Mouse (Mus musculus) embryonic fibroblast, embryonic 13.5 days (primary cell): Measurements from ENCODE around the gene Pheta1. TPM values are rescaled to one million over a fixed set of nuclear protein-coding genes. Genes with fewer than 3 reads are reported as not detected.
"Not testable (repeated sequence)": the region's sequence is repeated elsewhere in the genome, so short reads cannot be mapped to it uniquely, and the experiment has no call there.

ENCODE experiments used
- H3K27ac ChIP-seq: 2 replicates; pipeline ENCODE4 v1.5.1; 2012; ENCODE audit warnings: low read length, control low read depth, inconsistent platforms; ENCODE audit not compliant: insufficient read depth
- H3K4me1 ChIP-seq: 2 replicates; pipeline ENCODE4 v1.6.1; 2011; ENCODE audit warnings: low read length; ENCODE audit not compliant: control insufficient read depth, insufficient read depth
- H3K4me3 ChIP-seq: 2 replicates; pipeline ENCODE4 v1.5.1; 2011; ENCODE audit warnings: mild to moderate bottlenecking, control low read depth, low read length; ENCODE audit not compliant: insufficient read depth
- CTCF ChIP-seq: IDR thresholded peaks from 2 replicates; pipeline ENCODE4 v1.5.1; 2011; ENCODE audit warnings: mild to moderate bottlenecking, control low read depth, low read length, moderate library complexity, borderline replicate concordance; ENCODE audit not compliant: insufficient read depth
- POLR2A ChIP-seq: IDR thresholded peaks from 2 replicates; pipeline ENCODE4 v1.6.1; 2011; ENCODE audit warnings: low read depth, mild to moderate bottlenecking, control low read depth, low read length, moderate library complexity
- polyA plus RNA-seq: library from polyadenylated mRNA; stranded (reverse); fragments of >200 nt; gene quantifications from 2 replicates; pipeline ENCODE4 v1.2.4, GENCODE M21; 2011; ENCODE audit warnings: low read depth; ENCODE audit not compliant: missing spikeins, insufficient read length

Gene Pheta1
- polyA plus RNA-seq, 1 experiment: 4.8 TPM

GRCm38 (mm10) chr5:121845361-121845760, 3.4 kb upstream of the Pheta1 start:
- no peak overlapping the region for H3K4me3 ChIP-seq
- no peak overlapping the region for H3K27ac ChIP-seq
- TF ChIP-seq CTCF (no peak), POLR2A (no peak)
- peaks cover 6% of the 10 kb centered on the region for H3K4me1 ChIP-seq

- Histone ChIP-seq H3K4me1 (peaks cover 6% of the 10 kb centered on the region), H3K4me3 (no peak overlapping the region), H3K27ac (no peak overlapping the region)
- TF ChIP-seq CTCF: no peak
- no peak for TF ChIP-seq POLR2A
Observed at GRCm38 (mm10) chr5:121846322-121846721, 2.5 kb upstream of the Pheta1 start.

GRCm38 (mm10) chr5:121847269-121847668, 1.5 kb upstream of the Pheta1 start:
- not testable (repeated sequence) for H3K27ac ChIP-seq, H3K4me1 ChIP-seq, H3K4me3 ChIP-seq

GRCm38 (mm10) chr5:121848035-121848519, 707 bp upstream of the Pheta1 start:
- H3K4me3 ChIP-seq: peak overlapping the region; percentile 48
- H3K27ac ChIP-seq: peak overlapping the region; percentile 54
- H3K4me1 ChIP-seq: peaks cover 6% of the 10 kb centered on the region
- TF ChIP-seq CTCF (no peak), POLR2A (peak; percentile 85)

GRCm38 (mm10) chr5:121849478-121850349, 930 bp downstream of the Pheta1 start:
- Histone ChIP-seq H3K4me3 (peak overlapping the region; percentile 72), H3K4me1 (peaks cover 2% of the 10 kb centered on the region; the same call in 1 of the 2 replicates), H3K27ac (no peak overlapping the region)
- no peak for TF ChIP-seq POLR2A
- TF ChIP-seq CTCF: no peak

GRCm38 (mm10) chr5:121853368-121854051, 4.7 kb downstream of the Pheta1 start:
- no peak for TF ChIP-seq CTCF
- Histone ChIP-seq H3K27ac (no peak overlapping the region), H3K4me1 (peaks cover 2% of the 10 kb centered on the region; the same call in 1 of the 2 replicates), H3K4me3 (no peak overlapping the region)

- Histone ChIP-seq H3K27ac (no peak overlapping the region), H3K4me3 (no peak overlapping the region), H3K4me1 (no peaks in the 10 kb centered on the region)
- TF ChIP-seq CTCF (no peak), POLR2A (no peak)
Observed at GRCm38 (mm10) chr5:121854768-121855167, 6.0 kb downstream of the Pheta1 start.

- TF ChIP-seq POLR2A (no peak), CTCF (no peak)
Observed at GRCm38 (mm10) chr5:121856740-121857139, 8.0 kb downstream of the Pheta1 start.

GRCm38 (mm10) chr5:121858427-121858826, 9.6 kb downstream of the Pheta1 start:
- TF ChIP-seq POLR2A: no peak
- TF ChIP-seq CTCF: no peak
- H3K4me1 ChIP-seq: no peaks in the 10 kb centered on the region
- H3K4me3 ChIP-seq: no peak overlapping the region

More at GRCm38 (mm10) chr5:121856740-121857139, 8.0 kb downstream of the Pheta1 start:
- Histone ChIP-seq H3K4me1 (no peaks in the 10 kb centered on the region), H3K27ac (no peak overlapping the region), H3K4me3 (no peak overlapping the region)

GRCm38 (mm10) chr5:121861964-121862363, 13.2 kb downstream of the Pheta1 start:
- no peaks in the 10 kb centered on the region for H3K4me1 ChIP-seq
- TF ChIP-seq POLR2A (no peak), CTCF (no peak)
- H3K27ac ChIP-seq: no peak overlapping the region
- H3K4me3 ChIP-seq: no peak overlapping the region

More at GRCm38 (mm10) chr5:121858427-121858826, 9.6 kb downstream of the Pheta1 start:
- H3K27ac ChIP-seq: no peak overlapping the region

GRCm38 (mm10) chr5:121864330-121864729, 15.5 kb downstream of the Pheta1 start:
- TF ChIP-seq POLR2A (no peak), CTCF (no peak)
- Histone ChIP-seq H3K4me3 (no peak overlapping the region), H3K4me1 (no peaks in the 10 kb centered on the region), H3K27ac (no peak overlapping the region)
